Mouse (Mus musculus) 416B (cell line): ENCODE measurements around the gene Gsta2.
"Not testable (repeated sequence)": the region's sequence is repeated elsewhere in the genome, so short reads cannot be mapped to it uniquely, and the experiment has no call there.

ENCODE experiments used
- DNase-seq: peaks from one replicate; pipeline ENCODE4 v3.0.0; 2011; ENCODE audit warnings: low read depth

The Gsta2 gene

GRCm38 (mm10) chr9:78355611-78356010 lies at the start of gene Gsta2:
Gsta2 (minus strand) TSS chr9:78355788.
- no peak for DNase-seq

GRCm38 (mm10) chr9:78401596-78401995 lies 46.0 kb upstream of the Gsta2 start:
- no peak for DNase-seq

DNA sequence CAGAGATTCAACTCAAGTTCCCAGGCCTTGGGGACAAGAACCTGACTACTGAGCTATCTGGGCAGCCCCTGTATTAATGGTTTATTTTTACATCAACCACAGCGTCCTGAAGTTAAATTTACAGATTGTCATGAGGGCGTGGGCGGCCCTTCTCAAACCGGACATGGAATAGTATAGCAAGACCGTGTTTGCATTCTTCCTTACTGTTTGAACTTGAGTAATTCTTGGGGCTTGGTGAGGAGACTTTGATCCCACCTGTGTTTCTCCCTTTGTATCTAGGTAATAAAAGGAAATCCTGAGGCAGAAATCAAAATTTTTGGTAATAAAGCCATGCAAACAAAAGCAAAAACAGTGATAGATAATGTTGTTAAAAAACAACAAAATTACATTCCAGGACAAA lies 45.0 kb upstream of the Gsta2 start:
- no peak for DNase-seq

DNA sequence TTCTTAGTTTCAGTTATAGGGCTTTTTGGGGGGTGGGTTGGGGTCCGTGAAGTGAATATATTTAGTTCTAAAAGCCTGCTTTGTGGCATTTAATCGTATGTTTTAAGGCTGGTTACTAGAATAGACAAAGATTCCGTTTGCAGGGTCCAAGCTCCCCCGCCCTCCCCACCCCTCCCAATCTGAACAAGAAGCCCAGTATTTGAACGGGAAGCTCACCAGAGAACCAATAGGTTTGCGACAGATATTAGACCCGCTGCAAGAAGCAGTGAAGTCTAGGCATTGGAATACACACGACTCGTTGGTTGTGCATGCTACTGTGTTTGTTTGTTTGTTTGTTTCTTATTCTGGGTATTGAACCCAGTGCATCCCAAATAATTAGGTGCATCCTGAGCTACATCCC lies 40.9 kb upstream of the Gsta2 start:
- no peak for DNase-seq

DNA sequence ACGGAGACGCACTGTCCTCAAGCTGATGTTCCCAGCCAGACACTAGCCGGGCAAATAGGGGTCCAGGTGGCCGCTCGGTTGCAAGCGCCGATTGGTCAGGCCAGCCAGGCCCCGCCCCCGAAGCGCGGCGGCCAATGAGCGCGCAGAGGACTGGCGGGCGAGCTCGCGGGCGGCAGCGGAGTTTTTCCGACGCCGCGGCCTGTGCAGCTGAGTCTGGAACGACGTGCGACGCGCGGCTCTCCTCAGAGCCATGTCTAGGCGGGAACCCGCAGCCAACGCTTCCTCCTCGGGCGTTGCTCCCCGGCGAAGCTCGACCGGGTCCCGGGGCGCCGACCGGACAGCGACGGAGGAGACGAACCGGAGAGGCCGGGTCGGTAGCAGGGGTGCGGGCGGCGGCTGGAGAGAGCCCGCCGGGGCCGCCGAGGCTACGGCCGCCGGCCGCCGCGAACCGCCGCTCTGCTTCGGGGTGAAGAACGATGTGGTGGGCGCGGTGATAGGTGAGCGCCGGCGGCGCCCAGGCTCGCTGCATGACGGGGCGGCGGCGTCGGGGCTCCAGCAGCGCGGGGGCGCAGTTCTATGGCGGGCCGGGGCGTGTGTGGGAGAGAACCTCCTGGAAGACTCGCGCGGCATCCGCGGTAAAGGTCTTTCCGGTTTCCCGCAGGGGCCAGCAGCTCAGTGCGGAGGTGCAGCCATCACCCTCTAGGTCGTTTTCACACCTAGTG lies 40.2 kb upstream of the Gsta2 start, which contains the start of gene Ddx43:
Ddx43 (plus strand) TSS at position 148 of the 722 bp plus-strand sequence.
- no peak for DNase-seq

DNA sequence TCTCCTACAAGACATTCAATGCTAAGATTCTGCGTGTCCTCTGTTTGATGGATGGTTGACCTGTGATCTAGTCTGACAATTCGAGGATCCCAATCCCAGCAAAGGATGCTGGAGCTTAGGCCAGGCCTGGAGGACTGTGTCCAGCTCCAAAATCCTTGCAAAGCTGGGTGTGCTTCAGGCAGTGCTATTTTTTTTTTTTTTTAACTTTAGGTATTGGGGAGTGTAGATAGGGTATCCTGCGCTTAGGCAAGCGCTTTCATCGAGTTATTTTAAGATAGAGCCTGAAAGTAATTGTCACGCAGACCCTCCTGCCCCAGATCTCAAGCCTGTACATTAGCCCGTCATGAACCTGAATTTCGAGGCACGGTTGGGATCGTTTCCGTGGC lies 39.6 kb upstream of the Gsta2 start:
- DNase-seq, result no peak

- DNase-seq, result no peak
Observed at GRCm38 (mm10) chr9:78394602-78395001, 39.0 kb upstream of the Gsta2 start.

DNA sequence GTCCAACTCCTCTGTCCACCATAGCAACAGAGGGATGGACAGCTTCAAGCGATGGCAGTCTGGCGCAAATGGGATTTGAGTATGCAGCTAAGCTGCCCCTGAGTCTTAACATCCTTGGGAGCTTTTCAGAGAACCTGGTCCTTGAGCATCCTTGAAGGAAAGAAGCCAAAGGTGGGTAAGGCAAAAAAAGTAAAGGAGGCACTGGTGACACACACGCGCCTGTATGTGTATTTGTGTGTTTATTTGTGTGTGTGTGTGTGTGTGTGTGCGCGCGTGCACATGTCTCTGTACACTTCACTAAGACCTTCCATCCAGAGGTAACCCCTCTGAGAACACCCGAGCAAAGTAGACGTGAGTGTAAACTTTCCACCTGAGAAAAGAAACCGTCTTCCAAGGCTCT lies 38.2 kb upstream of the Gsta2 start:
- no peak for DNase-seq

- peak; percentile 23 for DNase-seq
Observed at GRCm38 (mm10) chr9:78389981-78390380, 34.4 kb upstream of the Gsta2 start.

- DNase-seq, result peak; percentile 17
Observed at GRCm38 (mm10) chr9:78386947-78387346, 31.4 kb upstream of the Gsta2 start.

GRCm38 (mm10) chr9:78385893-78386292 lies 30.3 kb upstream of the Gsta2 start:
- DNase-seq, result peak; percentile 79

DNA sequence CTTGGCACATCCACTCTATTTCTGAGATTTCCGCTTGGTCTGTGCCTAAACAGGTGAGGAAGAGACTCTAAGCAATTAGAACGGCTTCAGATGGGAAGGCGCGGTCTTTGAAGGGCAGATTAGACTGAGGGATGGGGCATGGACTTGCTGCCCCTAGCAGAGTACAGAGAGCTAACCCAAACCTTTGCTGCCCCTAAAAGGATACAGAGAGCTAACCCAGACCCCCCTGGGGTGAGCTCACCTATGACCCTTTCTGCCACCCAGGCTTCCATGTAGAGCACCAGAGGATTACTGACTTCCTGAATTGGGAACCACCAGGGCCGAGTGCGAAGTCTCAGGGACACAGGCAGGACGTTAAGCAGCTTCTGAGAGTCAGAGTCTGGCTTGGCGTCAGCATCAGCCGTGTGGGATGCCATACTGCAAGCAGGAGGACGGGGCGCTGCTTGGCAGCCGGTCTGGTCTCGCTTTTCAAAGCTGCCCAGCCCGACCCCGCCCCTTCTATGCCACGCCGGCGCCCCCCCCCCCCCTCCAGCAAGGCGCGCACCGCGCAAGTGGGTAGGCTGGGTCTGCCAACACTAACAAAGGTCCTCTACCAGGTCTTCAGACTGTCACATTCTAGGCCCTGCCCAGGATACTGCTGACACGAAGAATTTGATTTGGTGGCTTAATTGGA lies 22.7 kb upstream of the Gsta2 start, which contains the start of gene Ooep:
Ooep (minus strand) TSS at position 613 of the 673 bp plus-strand sequence.
- no peak for DNase-seq

GRCm38 (mm10) chr9:78377546-78377945 lies 22.0 kb upstream of the Gsta2 start:
- DNase-seq, result no peak

GRCm38 (mm10) chr9:78375486-78375885 lies 19.9 kb upstream of the Gsta2 start:
- no peak for DNase-seq

DNA sequence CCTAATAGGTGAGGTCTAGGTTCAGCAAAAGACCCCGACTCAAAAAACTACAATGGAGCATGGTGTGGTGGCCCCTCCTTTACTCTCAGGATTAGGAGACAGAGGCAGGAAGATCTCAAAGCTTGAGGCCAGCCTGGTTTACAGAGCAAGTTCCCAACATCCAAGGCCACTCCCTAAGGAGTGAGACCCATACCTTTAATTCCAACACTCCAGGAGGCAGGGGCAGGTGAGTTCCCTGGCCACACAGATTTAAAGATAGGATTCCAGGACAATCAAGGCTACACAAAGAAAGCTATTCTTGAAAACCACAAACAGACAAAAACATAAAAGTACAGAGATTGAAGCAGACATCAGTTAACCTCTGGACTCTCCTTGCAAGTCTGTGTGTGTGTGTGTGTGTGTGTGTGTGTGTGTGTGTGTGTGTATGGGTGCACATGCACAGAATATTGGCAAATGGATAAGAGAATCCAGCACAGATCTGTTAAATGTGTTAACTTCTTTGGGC lies 19.3 kb upstream of the Gsta2 start:
- no peak for DNase-seq

DNA sequence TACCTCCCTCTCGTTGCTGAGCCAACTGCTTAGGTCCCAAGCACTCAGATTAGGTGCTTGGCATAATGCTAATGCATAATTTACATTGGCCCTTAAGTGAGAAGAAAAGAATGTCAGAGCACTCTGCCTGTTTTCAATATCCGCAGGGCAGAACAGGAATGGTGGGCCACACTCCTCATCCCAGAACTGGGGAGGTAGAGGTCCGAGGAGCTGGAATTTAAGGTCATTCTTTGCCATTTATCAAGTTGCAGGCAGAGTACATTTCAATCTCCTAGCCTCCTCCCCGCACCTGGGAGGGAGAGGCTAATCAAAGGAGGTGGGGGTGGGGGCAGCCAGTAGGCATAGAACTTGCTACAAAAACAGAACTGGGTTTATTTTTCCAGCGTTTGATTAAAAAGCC lies 18.8 kb upstream of the Gsta2 start:
- no peak for DNase-seq

GRCm38 (mm10) chr9:78372827-78373504 lies 17.4 kb upstream of the Gsta2 start:
- no peak for DNase-seq

GRCm38 (mm10) chr9:78371441-78371840 lies 15.9 kb upstream of the Gsta2 start:
- DNase-seq, result no peak

DNA sequence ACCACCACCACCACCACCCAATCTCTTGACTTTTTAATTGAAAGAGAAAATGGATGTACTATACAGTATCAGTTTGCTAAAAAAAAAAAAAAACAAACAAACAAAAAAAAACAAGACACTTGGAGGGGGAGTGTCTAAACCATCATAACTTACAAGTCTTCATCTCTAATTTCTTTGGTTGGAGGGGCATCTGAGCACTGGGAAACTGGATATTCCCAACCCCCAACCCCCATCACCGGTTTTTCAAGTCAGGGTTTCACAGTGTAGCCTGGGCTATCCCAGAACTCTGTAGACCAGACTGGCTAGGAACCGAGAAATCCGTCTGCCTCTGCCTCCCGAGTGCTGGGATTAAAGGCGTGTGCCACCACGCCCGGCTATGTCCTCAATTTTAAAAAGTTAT lies 14.2 kb upstream of the Gsta2 start:
- no peak for DNase-seq

GRCm38 (mm10) chr9:78369349-78369748 lies 13.8 kb upstream of the Gsta2 start:
- DNase-seq, result no peak

- DNase-seq, result no peak
Observed at GRCm38 (mm10) chr9:78368671-78369293, 13.2 kb upstream of the Gsta2 start.

DNA sequence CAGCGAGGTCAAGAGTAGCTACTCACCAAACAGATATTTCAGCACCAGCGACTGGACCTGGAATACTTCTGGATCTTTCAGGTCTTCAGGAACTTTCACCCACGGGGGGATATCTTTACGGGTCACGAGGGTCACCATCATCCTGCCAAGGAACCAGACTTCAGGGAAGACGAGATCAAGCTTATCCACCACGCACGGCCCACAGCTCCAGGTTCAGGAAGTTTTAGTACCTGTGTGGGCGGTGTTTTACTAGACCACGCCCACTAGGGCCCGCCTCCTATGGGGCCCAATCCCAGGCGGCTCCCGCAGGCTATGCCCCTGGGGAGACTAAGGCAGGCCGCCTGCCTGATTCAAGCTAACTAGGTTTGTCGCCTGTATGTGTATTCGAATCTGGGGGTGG lies 12.4 kb upstream of the Gsta2 start, which contains the start of gene Dppa5a:
Dppa5a (minus strand) TSS at position 219 of the 400 bp plus-strand sequence.
- not testable (repeated sequence) for DNase-seq
